Mouse (Mus musculus) liver, postnatal 0 days (tissue): ENCODE data around the gene Cd5l.
"Not testable (repeated sequence)": the region's sequence is repeated elsewhere in the genome, so short reads cannot be mapped to it uniquely, and the experiment has no call there.

Source experiments
- CTCF ChIP-seq: sonication (generic); IDR thresholded peaks from 2 replicates; pipeline ENCODE4 v1.5.1; 2016; ENCODE audit warnings: antibody characterized with exemption, low read depth
- EP300 ChIP-seq: IDR thresholded peaks from 2 replicates; pipeline ENCODE4 v1.6.1; 2016; ENCODE audit warnings: antibody characterized with exemption, low read depth, mild to moderate bottlenecking

GRCm38 (mm10) chr3:87350992-87351391 is 6.7 kb upstream of the Cd5l start:
- not testable (repeated sequence) for TF ChIP-seq EP300, CTCF
